Mouse (Mus musculus): Measurements from ENCODE around the gene Zfp759. TPM values are rescaled to one million over a fixed set of nuclear protein-coding genes. Genes with fewer than 3 reads are reported as not detected.
A peak's percentile ranks its signal among the peaks of the same experiment; 100 is the strongest.
"Not testable (repeated sequence)": the region's sequence is repeated elsewhere in the genome, so short reads cannot be mapped to it uniquely, and the experiment has no call there.

Gene Zfp759
- polyA plus RNA-seq (2015; fragmentation: Nextera tagmentation; extraction: Ambion mirVana) = 1.9 and 2.5 TPM in 2 replicates

- H3K27me3 ChIP-seq; ATAC-seq (replicated peaks; ENCODE audit: low FRiP score); H3K4me3 ChIP-seq (replicated peaks): not testable (repeated sequence)
Measured at GRCm38 (mm10) chr13:67121360-67121759, at the start of gene Zfp759. Gene Zfp759, plus strand, starts transcription at chr13:67121660.

GRCm38 (mm10) chr13:67072786-67073185, 48.7 kb upstream of the Zfp759 start:
- no peak overlapping the region for H3K9ac ChIP-seq
- no peak overlapping the region for H3K4me3 ChIP-seq (replicated peaks)
- peaks cover 74% of the 10 kb centered on the region for H3K36me3 ChIP-seq
- H3K27ac ChIP-seq = no peak overlapping the region
- WGBS = 96% methylated on average over 2 of the region's 2 CpGs
- H3K9me3 ChIP-seq (replicated peaks) = peaks cover 20% of the 10 kb centered on the region
- H3K4me1 ChIP-seq = no peaks in the 10 kb centered on the region
- no peaks in the 10 kb centered on the region for H3K27me3 ChIP-seq
- H3K4me2 ChIP-seq = no peak overlapping the region
- no peak for ATAC-seq (replicated peaks; ENCODE audit: low FRiP score)

More at GRCm38 (mm10) chr13:67121360-67121759, at the start of gene Zfp759:
- not testable (repeated sequence) for H3K9ac ChIP-seq; H3K36me3 ChIP-seq; H3K27ac ChIP-seq; H3K4me2 ChIP-seq; H3K9me3 ChIP-seq (replicated peaks); H3K4me1 ChIP-seq

GRCm38 (mm10) chr13:67077244-67077643, 44.2 kb upstream of the Zfp759 start:
- no peak for ATAC-seq (replicated peaks; ENCODE audit: low FRiP score)
- H3K9ac ChIP-seq = no peak overlapping the region

GRCm38 (mm10) chr13:67081142-67081713, 40.2 kb upstream of the Zfp759 start:
- H3K27ac ChIP-seq = peak overlapping the region; percentile 96
- peak overlapping the region; percentile 63 for H3K9ac ChIP-seq
- H3K9me3 ChIP-seq (replicated peaks) = no peaks in the 10 kb centered on the region
- peak overlapping the region; percentile 81 for H3K4me2 ChIP-seq
- no peaks in the 10 kb centered on the region for H3K27me3 ChIP-seq
- peaks cover 9% of the 10 kb centered on the region; the same call in 1 of the 2 replicates for H3K4me1 ChIP-seq
- under 1% methylated on average over 24 of the region's 24 CpGs for WGBS
- H3K4me3 ChIP-seq (replicated peaks) = peak overlapping the region; percentile 68
- peak; percentile 100 for ATAC-seq (replicated peaks; ENCODE audit: low FRiP score)
- peaks cover 23% of the 10 kb centered on the region for H3K36me3 ChIP-seq

More at GRCm38 (mm10) chr13:67077244-67077643, 44.2 kb upstream of the Zfp759 start:
- Histone ChIP-seq H3K4me3 (replicated peaks) (no peak overlapping the region), H3K4me1 (peaks cover 9% of the 10 kb centered on the region; the same call in 1 of the 2 replicates), H3K9me3 (replicated peaks) (no peaks in the 10 kb centered on the region; the same call in none of the 2 replicates), H3K4me2 (no peak overlapping the region), H3K36me3 (peaks cover 52% of the 10 kb centered on the region), H3K27ac (no peak overlapping the region), H3K27me3 (no peaks in the 10 kb centered on the region)
- WGBS = 93% methylated on average over 2 of the region's 2 CpGs

GRCm38 (mm10) chr13:67081946-67082345, 39.5 kb upstream of the Zfp759 start:
- peaks cover 19% of the 10 kb centered on the region for H3K36me3 ChIP-seq
- H3K4me1 ChIP-seq = peaks cover 9% of the 10 kb centered on the region; the same call in 1 of the 2 replicates
- H3K27me3 ChIP-seq = no peaks in the 10 kb centered on the region
- H3K9me3 ChIP-seq (replicated peaks) = no peaks in the 10 kb centered on the region
- peak overlapping the region; percentile 68 for H3K4me3 ChIP-seq (replicated peaks)
- H3K9ac ChIP-seq = peak overlapping the region; percentile 63
- H3K4me2 ChIP-seq = peak overlapping the region; percentile 81
- ATAC-seq (replicated peaks; ENCODE audit: low FRiP score) = no peak
- H3K27ac ChIP-seq = peak overlapping the region; percentile 96
- 90% methylated on average over 1 of the region's 1 CpGs for WGBS

GRCm38 (mm10) chr13:67090154-67090553, 31.3 kb upstream of the Zfp759 start:
- Histone ChIP-seq H3K4me3 (replicated peaks) (no peak overlapping the region), H3K4me2 (no peak overlapping the region), H3K9me3 (replicated peaks) (no peaks in the 10 kb centered on the region), H3K27me3 (no peaks in the 10 kb centered on the region), H3K4me1 (no peaks in the 10 kb centered on the region), H3K27ac (no peak overlapping the region), H3K9ac (no peak overlapping the region), H3K36me3 (peaks cover 5% of the 10 kb centered on the region; the same call in 1 of the 2 replicates)
- WGBS = 86% methylated on average over 1 of the region's 1 CpGs
- ATAC-seq (replicated peaks; ENCODE audit: low FRiP score) = no peak

GRCm38 (mm10) chr13:67097876-67098275, 23.6 kb upstream of the Zfp759 start, which contains the start of gene Zfp708:
Gene Zfp708, minus strand, starts transcription at chr13:67097976.
- H3K9me3 ChIP-seq (replicated peaks) = no peaks in the 10 kb centered on the region
- no peak within 1 kb of the TSS for H3K4me3 ChIP-seq (replicated peaks)
- H3K4me2 ChIP-seq = no peak within 1 kb of the TSS
- H3K27ac ChIP-seq = no peak within 1 kb of the TSS
- no peak within 1 kb of the TSS for H3K9ac ChIP-seq
- ATAC-seq (replicated peaks; ENCODE audit: low FRiP score) = no peak
- peaks cover 32% of the 10 kb centered on the region for H3K36me3 ChIP-seq
- no peaks in the 10 kb centered on the region for H3K27me3 ChIP-seq
- H3K4me1 ChIP-seq = no peaks in the 10 kb centered on the region
- 91% methylated on average over 10 of the region's 10 CpGs for WGBS

- no peak for ATAC-seq (replicated peaks; ENCODE audit: low FRiP score)
- Histone ChIP-seq H3K9ac (peak overlapping the region; percentile 68), H3K4me2 (peak overlapping the region; percentile 73), H3K27ac (peak overlapping the region; percentile 95), H3K27me3 (no peaks in the 10 kb centered on the region), H3K9me3 (replicated peaks) (no peaks in the 10 kb centered on the region), H3K4me1 (peaks cover 9% of the 10 kb centered on the region), H3K4me3 (replicated peaks) (peak overlapping the region; percentile 74), H3K36me3 (peaks cover 16% of the 10 kb centered on the region)
- WGBS = 49% methylated on average over 9 of the region's 9 CpGs
Measured at GRCm38 (mm10) chr13:67107681-67108080, 13.8 kb upstream of the Zfp759 start.

GRCm38 (mm10) chr13:67108194-67108820, 13.2 kb upstream of the Zfp759 start, which contains the start of gene Gm28557:
Gene Gm28557, minus strand, starts transcription at chr13:67108604.
- H3K9ac ChIP-seq = peak within 1 kb of the TSS; percentile 68
- ATAC-seq (replicated peaks; ENCODE audit: low FRiP score) = peak; percentile 99
- WGBS = under 1% methylated on average over 17 of the region's 17 CpGs
- peaks cover 9% of the 10 kb centered on the region for H3K4me1 ChIP-seq
- H3K27me3 ChIP-seq = no peaks in the 10 kb centered on the region
- H3K4me2 ChIP-seq = peak within 1 kb of the TSS; percentile 73
- peaks cover 16% of the 10 kb centered on the region for H3K36me3 ChIP-seq
- H3K9me3 ChIP-seq (replicated peaks) = no peaks in the 10 kb centered on the region
- H3K4me3 ChIP-seq (replicated peaks) = peak within 1 kb of the TSS; percentile 74
- peak within 1 kb of the TSS; percentile 95 for H3K27ac ChIP-seq

- ATAC-seq (replicated peaks; ENCODE audit: low FRiP score) = peak; percentile 53
- no peak overlapping the region for H3K9ac ChIP-seq
- peak overlapping the region; percentile 74 for H3K4me3 ChIP-seq (replicated peaks)
- peak overlapping the region; percentile 43; the same call in 1 of the 2 replicates for H3K27ac ChIP-seq
- WGBS = 4% methylated on average over 9 of the region's 9 CpGs
- peak overlapping the region; percentile 73 for H3K4me2 ChIP-seq
- H3K36me3 ChIP-seq = peaks cover 16% of the 10 kb centered on the region
- H3K9me3 ChIP-seq (replicated peaks) = no peaks in the 10 kb centered on the region
- H3K27me3 ChIP-seq = no peaks in the 10 kb centered on the region
- H3K4me1 ChIP-seq = peaks cover 9% of the 10 kb centered on the region
Measured at GRCm38 (mm10) chr13:67108821-67109206, 12.6 kb upstream of the Zfp759 start.

GRCm38 (mm10) chr13:67112096-67112495, 9.4 kb upstream of the Zfp759 start:
- Histone ChIP-seq H3K27ac (no peak overlapping the region), H3K4me2 (no peak overlapping the region), H3K9me3 (replicated peaks) (no peaks in the 10 kb centered on the region), H3K9ac (no peak overlapping the region), H3K4me1 (peaks cover 9% of the 10 kb centered on the region), H3K4me3 (replicated peaks) (no peak overlapping the region), H3K27me3 (no peaks in the 10 kb centered on the region), H3K36me3 (no peaks in the 10 kb centered on the region)
- no peak for ATAC-seq (replicated peaks; ENCODE audit: low FRiP score)
- 82% methylated on average over 12 of the region's 12 CpGs for WGBS

GRCm38 (mm10) chr13:67113287-67113686, 8.2 kb upstream of the Zfp759 start:
- ATAC-seq (replicated peaks; ENCODE audit: low FRiP score) = no peak
- H3K4me1 ChIP-seq = 0 out of 2 replicates have a peak, but pooled peaks cover 2% of the 10 kb centered on the region
- WGBS = 91% methylated on average over 2 of the region's 2 CpGs

More at GRCm38 (mm10) chr13:67113287-67113686, 8.2 kb upstream of the Zfp759 start:
- no peak overlapping the region for H3K4me2 ChIP-seq
- H3K36me3 ChIP-seq = no peaks in the 10 kb centered on the region
- no peak overlapping the region for H3K27ac ChIP-seq
- H3K4me3 ChIP-seq (replicated peaks) = no peak overlapping the region
- H3K27me3 ChIP-seq = no peaks in the 10 kb centered on the region
- H3K9ac ChIP-seq = no peak overlapping the region
- H3K9me3 ChIP-seq (replicated peaks) = no peaks in the 10 kb centered on the region

Measured in kidney, embryonic 15.5 days (tissue).